23 mouse cellular contexts compared by ENCODE assay signal in the genomic region with DNA sequence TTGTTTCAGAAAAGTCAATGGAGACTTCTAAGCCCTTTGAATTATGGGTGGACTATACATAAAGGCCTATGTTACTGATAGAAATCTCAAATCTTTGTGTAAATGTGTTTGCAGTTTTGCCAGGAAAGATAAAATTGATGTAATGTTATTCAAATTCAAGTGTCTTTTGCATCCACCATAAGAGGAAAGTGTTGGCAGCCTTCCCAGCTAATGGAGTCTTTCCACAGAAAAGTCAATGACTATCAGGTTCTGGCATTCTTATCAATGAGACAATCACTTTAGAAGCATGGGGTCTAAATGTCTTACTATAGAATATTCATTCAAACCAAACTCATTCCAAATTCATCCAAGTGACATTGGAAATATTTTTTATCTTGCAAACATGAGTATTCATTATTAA.
DNase-seq lines count a peak whose midpoint lies in the region; ATAC-seq and TF ChIP-seq lines count a peak whose summit lies in the region.
"Had no signal": no experiment of that assay in that cellular context is flagged by ENCODE, and none has a peak within 500 bp of the region (broad histone marks: within the 10 kb centered on the region; RNA-seq: fewer than 3 reads in every experiment).

No protein-coding gene starts in this region.

- H3K27me3 ChIP-seq in embryonic facial prominence, embryonic 14.5 days (replicated peaks; ENCODE audit: control insufficient read depth, insufficient read depth, low read length), result no peaks in the 10 kb centered on the region
- H3K27me3 ChIP-seq in embryonic facial prominence, embryonic 10.5 days (replicated peaks; ENCODE audit: low read depth, poor library complexity, severe bottlenecking), result no peaks in the 10 kb centered on the region
- H3K27me3 ChIP-seq in limb, embryonic 14.5 days (ENCODE audit: control insufficient read depth, insufficient read depth, low read length), result no peaks in the 10 kb centered on the region
- H3K27me3 ChIP-seq in limb, embryonic 10.5 days (ENCODE audit: low read depth, poor library complexity, severe bottlenecking), result no peaks in the 10 kb centered on the region
- H3K27me3 ChIP-seq: embryonic facial prominence, embryonic 15.5 days; forebrain, embryonic 15.5 days; hindbrain, embryonic 12.5 days; Patski had no signal

- peak; percentile 81 for DNase-seq in embryonic facial prominence, embryonic 14.5 days (ENCODE audit: low spot score)
- no peak for DNase-seq in embryonic facial prominence, embryonic 10.5 days (ENCODE audit: low spot score)
- peak; percentile 55 for DNase-seq in limb, embryonic 14.5 days (ENCODE audit: low spot score)
- DNase-seq in limb, embryonic 10.5 days (ENCODE audit: low spot score), result no peak
- DNase-seq in MN1 (ENCODE audit: low spot score), result peak; percentile 41
- no peak for DNase-seq in urinary bladder, postnatal 36 days (ENCODE audit: low spot score in 2 of 2)
- DNase-seq: adrenal gland, postnatal 10 days; adrenal gland, postnatal 36 days; cerebellum, adult 11-12 months; cerebellum, adult 8-10 months; cerebellum, postnatal 36 days; embryo, embryonic 11 days; gastrocnemius, adult 2 months; gastrocnemius, postnatal 14 days; heart, adult 11 months had no signal

- H3K4me1 ChIP-seq in embryonic facial prominence, embryonic 14.5 days (ENCODE audit: control insufficient read depth, insufficient read depth, low read length), result no peaks in the 10 kb centered on the region
- H3K4me1 ChIP-seq in embryonic facial prominence, embryonic 10.5 days, result no peaks in the 10 kb centered on the region
- H3K4me1 ChIP-seq in limb, embryonic 14.5 days (ENCODE audit: control insufficient read depth, insufficient read depth, low read length), result no peaks in the 10 kb centered on the region
- H3K4me1 ChIP-seq in limb, embryonic 10.5 days, result no peaks in the 10 kb centered on the region
- H3K4me1 ChIP-seq: embryonic facial prominence, embryonic 15.5 days; forebrain, embryonic 15.5 days; hindbrain, embryonic 12.5 days had no signal

- no peak overlapping the region for H3K4me3 ChIP-seq in embryonic facial prominence, embryonic 14.5 days (ENCODE audit: low read depth, low read length)
- H3K4me3 ChIP-seq in embryonic facial prominence, embryonic 10.5 days, result no peak overlapping the region
- H3K4me3 ChIP-seq in limb, embryonic 14.5 days (replicated peaks; ENCODE audit: low read length), result no peak overlapping the region
- H3K4me3 ChIP-seq in limb, embryonic 10.5 days, result no peak overlapping the region
- H3K4me3 ChIP-seq: embryonic facial prominence, embryonic 15.5 days; forebrain, embryonic 15.5 days; gastrocnemius, adult 2 months; hindbrain, embryonic 12.5 days had no signal

- H3K9ac ChIP-seq in embryonic facial prominence, embryonic 14.5 days (ENCODE audit: low read depth, low read length), result no peak overlapping the region
- H3K9ac ChIP-seq in limb, embryonic 14.5 days (ENCODE audit: low read depth, low read length, severe bottlenecking), result no peak overlapping the region
- H3K9ac ChIP-seq: embryonic facial prominence, embryonic 15.5 days; forebrain, embryonic 15.5 days; hindbrain, embryonic 12.5 days had no signal

- TF ChIP-seq POLR2A in limb, embryonic 14.5 days (IDR thresholded peaks at IDR 0.05; ENCODE audit: borderline replicate concordance, extremely low read depth, insufficient read depth, insufficient read length), result no peak

- H3K36me3 ChIP-seq in embryonic facial prominence, embryonic 14.5 days (ENCODE audit: control insufficient read depth, insufficient read depth, low read length), result no peaks in the 10 kb centered on the region
- no peaks in the 10 kb centered on the region for H3K36me3 ChIP-seq in embryonic facial prominence, embryonic 10.5 days (replicated peaks)
- H3K36me3 ChIP-seq in limb, embryonic 14.5 days (ENCODE audit: control insufficient read depth, insufficient read depth, low read length), result no peaks in the 10 kb centered on the region
- H3K36me3 ChIP-seq in limb, embryonic 10.5 days, result no peaks in the 10 kb centered on the region
- H3K36me3 ChIP-seq: embryonic facial prominence, embryonic 15.5 days; forebrain, embryonic 15.5 days; hindbrain, embryonic 12.5 days had no signal

- no peak overlapping the region for H3K27ac ChIP-seq in embryonic facial prominence, embryonic 14.5 days (replicated peaks; ENCODE audit: low read depth, low read length)
- H3K27ac ChIP-seq in embryonic facial prominence, embryonic 10.5 days (replicated peaks), result no peak overlapping the region
- H3K27ac ChIP-seq in limb, embryonic 14.5 days (replicated peaks; ENCODE audit: low read depth, low read length), result no peak overlapping the region
- no peak overlapping the region for H3K27ac ChIP-seq in limb, embryonic 10.5 days
- H3K27ac ChIP-seq: embryonic facial prominence, embryonic 15.5 days; forebrain, embryonic 15.5 days; gastrocnemius, adult 2 months; hindbrain, embryonic 12.5 days had no signal

- H3K9me3 ChIP-seq in embryonic facial prominence, embryonic 14.5 days (ENCODE audit: control insufficient read depth, low read length), result no peaks in the 10 kb centered on the region
- H3K9me3 ChIP-seq in embryonic facial prominence, embryonic 10.5 days, result no peaks in the 10 kb centered on the region
- H3K9me3 ChIP-seq in limb, embryonic 14.5 days (ENCODE audit: control insufficient read depth, low read length), result no peaks in the 10 kb centered on the region
- H3K9me3 ChIP-seq in limb, embryonic 10.5 days (replicated peaks), result no peaks in the 10 kb centered on the region
- H3K9me3 ChIP-seq: embryonic facial prominence, embryonic 15.5 days; forebrain, embryonic 15.5 days; hindbrain, embryonic 12.5 days had no signal

- ATAC-seq in embryonic facial prominence, embryonic 14.5 days (ENCODE audit: low read depth), result no peak
- ATAC-seq in limb, embryonic 14.5 days (ENCODE audit: low FRiP score, low read depth), result no peak
- ATAC-seq: forebrain, embryonic 15.5 days; hindbrain, embryonic 16.5 days; inflammation-experienced regulatory T-cells, adult 6 months; intestine, embryonic 16.5 days; Patski had no signal

- H3K4me2 ChIP-seq in embryonic facial prominence, embryonic 14.5 days (ENCODE audit: low read depth, low read length), result no peak overlapping the region
- H3K4me2 ChIP-seq in limb, embryonic 14.5 days (replicated peaks; ENCODE audit: low read depth, low read length, severe bottlenecking), result no peak overlapping the region
- H3K4me2 ChIP-seq: embryonic facial prominence, embryonic 15.5 days; forebrain, embryonic 15.5 days; heart, embryonic 11.5 days; hindbrain, embryonic 12.5 days had no signal

Comparison
In these comparisons a context has a peak if more than half of its experiments do, and no peak if none do; other contexts are left out.
1. DNase-seq: peak in embryonic facial prominence, embryonic 14.5 days (single experiment), limb, embryonic 14.5 days (single experiment) and MN1 (single experiment); none in embryonic facial prominence, embryonic 10.5 days (single experiment), limb, embryonic 10.5 days (single experiment) and urinary bladder, postnatal 36 days (0 of 2).